In the genomic region with DNA sequence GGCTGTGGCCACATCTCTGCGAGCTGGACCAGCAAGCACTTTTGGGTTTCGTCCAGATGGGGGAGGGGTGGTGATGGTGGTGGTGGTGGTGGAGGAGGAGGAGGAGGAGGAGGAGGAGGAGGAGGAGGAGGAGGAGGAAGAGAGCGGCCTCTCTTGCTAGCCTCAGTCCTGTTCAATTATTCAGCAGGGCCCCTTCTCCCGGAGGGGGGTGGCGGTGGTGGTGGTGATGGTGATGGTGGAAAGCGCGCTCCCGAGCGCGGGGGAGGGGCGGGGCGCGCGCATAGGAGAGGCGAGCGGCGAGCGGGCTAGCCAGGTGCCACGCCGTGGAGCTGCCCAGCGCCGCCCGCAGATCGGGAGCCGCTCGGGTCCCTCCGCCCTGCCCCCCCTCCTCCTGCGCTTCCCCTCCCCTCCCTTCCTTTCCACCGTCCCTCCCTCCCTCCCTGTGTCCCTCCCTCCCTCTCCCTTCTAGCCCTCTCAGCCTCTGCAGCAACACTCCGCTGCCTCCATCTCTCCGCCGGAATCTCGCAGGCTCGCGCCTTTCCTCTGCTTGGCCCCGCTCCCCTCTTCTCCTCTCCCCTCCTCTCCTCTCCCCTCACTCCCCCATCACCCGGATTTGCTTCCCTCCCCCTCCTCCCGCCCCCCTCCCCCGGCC, we compare ENCODE assay signal across 8 mouse cellular contexts. TPM values are rescaled to one million over a fixed set of nuclear protein-coding genes. Genes with fewer than 3 reads are reported as not detected.
A peak's percentile ranks its signal among the peaks of the same experiment; 100 is the strongest.
DNase-seq lines count a peak whose midpoint lies in the region; ATAC-seq and TF ChIP-seq lines count a peak whose summit lies in the region.

No protein-coding gene starts in this region.

- no peaks in the 10 kb centered on the region for H3K36me3 ChIP-seq in thymus, adult 2 months (ENCODE audit: control insufficient read depth, insufficient read depth, low read length)
- no peaks in the 10 kb centered on the region for H3K36me3 ChIP-seq in embryonic facial prominence, embryonic 10.5 days (replicated peaks)
- no peaks in the 10 kb centered on the region for H3K36me3 ChIP-seq in hindbrain, embryonic 15.5 days
- H3K36me3 ChIP-seq in limb, embryonic 14.5 days (ENCODE audit: control insufficient read depth, insufficient read depth, low read length) = no peaks in the 10 kb centered on the region

- WGBS in thymus, adult 2 months = 3% methylated on average over 18 of the region's 39 CpGs
- 0% methylated on average over 27 of the region's 39 CpGs for WGBS in embryonic facial prominence, embryonic 10.5 days
- WGBS in hindbrain, embryonic 15.5 days = 0% methylated on average over 11 of the region's 39 CpGs
- 0% methylated on average over 13 of the region's 39 CpGs for WGBS in limb, embryonic 14.5 days

- H3K4me3 ChIP-seq in thymus, adult 2 months (ENCODE audit: control insufficient read depth, insufficient read depth, low read length) = no peak overlapping the region
- H3K4me3 ChIP-seq in embryonic facial prominence, embryonic 10.5 days = peak overlapping the region; percentile 76
- peak overlapping the region; percentile 98 for H3K4me3 ChIP-seq in hindbrain, embryonic 15.5 days
- H3K4me3 ChIP-seq in limb, embryonic 14.5 days (replicated peaks; ENCODE audit: low read length) = peak overlapping the region; percentile 49

- peak overlapping the region; percentile 99 for H3K9ac ChIP-seq in hindbrain, embryonic 15.5 days
- peak overlapping the region; percentile 52 for H3K9ac ChIP-seq in limb, embryonic 14.5 days (ENCODE audit: low read depth, low read length, severe bottlenecking)

- peaks cover 46% of the 10 kb centered on the region for H3K27me3 ChIP-seq in thymus, adult 2 months (ENCODE audit: control insufficient read depth, insufficient read depth, low read length)
- peaks cover 100% of the 10 kb centered on the region for H3K27me3 ChIP-seq in embryonic facial prominence, embryonic 10.5 days (replicated peaks; ENCODE audit: low read depth, poor library complexity, severe bottlenecking)
- no peaks in the 10 kb centered on the region for H3K27me3 ChIP-seq in hindbrain, embryonic 15.5 days
- peaks cover 75% of the 10 kb centered on the region for H3K27me3 ChIP-seq in limb, embryonic 14.5 days (ENCODE audit: control insufficient read depth, insufficient read depth, low read length)

- TF ChIP-seq POLR2A in thymus, adult 2 months (IDR thresholded peaks at IDR 0.05; ENCODE audit: control insufficient read depth, extremely low read depth, insufficient read depth, low read length, poor library complexity) = no peak
- no peak for TF ChIP-seq POLR2A in limb, embryonic 14.5 days (IDR thresholded peaks at IDR 0.05; ENCODE audit: borderline replicate concordance, extremely low read depth, insufficient read depth, insufficient read length)

- H3K4me2 ChIP-seq in hindbrain, embryonic 15.5 days = peak overlapping the region; percentile 95
- peak overlapping the region; percentile 88 for H3K4me2 ChIP-seq in limb, embryonic 14.5 days (replicated peaks; ENCODE audit: low read depth, low read length, severe bottlenecking)

- peaks cover 3% of the 10 kb centered on the region for H3K4me1 ChIP-seq in thymus, adult 2 months (replicated peaks; ENCODE audit: control insufficient read depth, insufficient read depth, low read length)
- H3K4me1 ChIP-seq in embryonic facial prominence, embryonic 10.5 days = peaks cover 52% of the 10 kb centered on the region
- peaks cover 56% of the 10 kb centered on the region for H3K4me1 ChIP-seq in hindbrain, embryonic 15.5 days (replicated peaks)
- H3K4me1 ChIP-seq in limb, embryonic 14.5 days (ENCODE audit: control insufficient read depth, insufficient read depth, low read length) = peaks cover 9% of the 10 kb centered on the region

- peak; percentile 21 for DNase-seq in thymus, postnatal 4 days
- no peak for DNase-seq in thymus, adult 2 months
- DNase-seq in embryonic facial prominence, embryonic 10.5 days (ENCODE audit: low spot score) = peak; percentile 75
- DNase-seq in limb, embryonic 14.5 days (ENCODE audit: low spot score) = no peak
- peak; percentile 82 for DNase-seq in retina, postnatal 1 day
- DNase-seq in thymus, postnatal 14 days = no peak
- DNase-seq in urinary bladder, postnatal 36 days (ENCODE audit: low spot score in 2 of 2) = no peak

- no peak for TF ChIP-seq CTCF in thymus, adult 2 months (IDR thresholded peaks at IDR 0.05; ENCODE audit: borderline replicate concordance, control insufficient read depth, extremely low read depth, insufficient read depth, low read length, poor library complexity)

- H3K9me3 ChIP-seq in embryonic facial prominence, embryonic 10.5 days = no peaks in the 10 kb centered on the region
- no peaks in the 10 kb centered on the region for H3K9me3 ChIP-seq in hindbrain, embryonic 15.5 days
- H3K9me3 ChIP-seq in limb, embryonic 14.5 days (ENCODE audit: control insufficient read depth, low read length) = no peaks in the 10 kb centered on the region

- peak; percentile 68 for ATAC-seq in hindbrain, embryonic 15.5 days (ENCODE audit: low FRiP score, low read depth)
- 0 out of 2 replicates have a peak, but pooled peaks have one; percentile 27 for ATAC-seq in limb, embryonic 14.5 days (ENCODE audit: low FRiP score, low read depth)

- no peak overlapping the region for H3K27ac ChIP-seq in thymus, adult 2 months (ENCODE audit: control insufficient read depth, insufficient read depth, low read length)
- H3K27ac ChIP-seq in embryonic facial prominence, embryonic 10.5 days (replicated peaks) = peak overlapping the region; percentile 83
- peak overlapping the region; percentile 98 for H3K27ac ChIP-seq in hindbrain, embryonic 15.5 days (replicated peaks)
- H3K27ac ChIP-seq in limb, embryonic 14.5 days (replicated peaks; ENCODE audit: low read depth, low read length) = no peak overlapping the region

RNA-seq across cellular contexts. Expression of a gene that starts 45.6 kb away (rescaled TPM):
- 0.19 and 0.74 TPM in 2 replicates for polyA plus RNA-seq in thymus, adult 2 months (2012; rRNA removed)
- not detected in 2 replicates for polyA plus RNA-seq in embryonic facial prominence, embryonic 10.5 days (2016; fragmentation: Nextera tagmentation; extraction: Ambion mirVana)
- polyA plus RNA-seq in hindbrain, embryonic 15.5 days (2015; fragmentation: Nextera tagmentation; extraction: Ambion mirVana) = not detected in 2 replicates
- not detected in 2 replicates for polyA plus RNA-seq in limb, embryonic 14.5 days (2012; rRNA removed)
- not detected in 2 replicates for polyA plus RNA-seq in limb, embryonic 14.5 days (2014; fragmentation: Nextera tagmentation; extraction: Ambion mirVana)

Comparison
In these comparisons a context has a peak if more than half of its experiments do, and no peak if none do; other contexts are left out.
1. DNase-seq: peak in thymus, postnatal 4 days (single experiment), embryonic facial prominence, embryonic 10.5 days (single experiment) and retina, postnatal 1 day (single experiment); none in thymus, adult 2 months (single experiment), limb, embryonic 14.5 days (single experiment), thymus, postnatal 14 days (single experiment) and urinary bladder, postnatal 36 days (0 of 2).
2. H3K27ac ChIP-seq: peak in embryonic facial prominence, embryonic 10.5 days (single experiment) and hindbrain, embryonic 15.5 days (single experiment); none in thymus, adult 2 months (single experiment) and limb, embryonic 14.5 days (single experiment).